Mouse (Mus musculus): ENCODE measurements around the gene Csnk1g2. TPM values are rescaled to one million over a fixed set of nuclear protein-coding genes. Genes with fewer than 3 reads are reported as not detected.
A peak's percentile ranks its signal among the peaks of the same experiment; 100 is the strongest.

Gene Csnk1g2
- polyA plus RNA-seq, 1 experiment from 2014 or later = 96.1 TPM

- DNase-seq (ENCODE audit: low spot score) (no peak), ATAC-seq (replicated peaks; ENCODE audit: low FRiP score) (peak; percentile 84)
- 38% methylated on average over 4 of the region's 4 CpGs for WGBS
- H3K36me3 ChIP-seq (ENCODE audit: control insufficient read depth, insufficient read depth, low read length) = peaks cover 25% of the 10 kb centered on the region
- peak overlapping the region; percentile 81 for H3K27ac ChIP-seq (ENCODE audit: low read depth, low read length)
- peak overlapping the region; percentile 45 for H3K9ac ChIP-seq (ENCODE audit: low read depth, low read length)
- H3K4me3 ChIP-seq (ENCODE audit: low read depth, low read length) = no peak overlapping the region
- H3K9me3 ChIP-seq (ENCODE audit: control insufficient read depth, low read length) = no peaks in the 10 kb centered on the region
- H3K4me1 ChIP-seq (replicated peaks; ENCODE audit: control insufficient read depth, insufficient read depth, low read length) = peaks cover 17% of the 10 kb centered on the region
- peak overlapping the region; percentile 60 for H3K4me2 ChIP-seq
- H3K27me3 ChIP-seq (replicated peaks; ENCODE audit: control insufficient read depth, insufficient read depth, low read length) = no peaks in the 10 kb centered on the region
Observed at GRCm38 (mm10) chr10:80684984-80685383, 62.3 kb downstream of the Csnk1g2 start.

DNA sequence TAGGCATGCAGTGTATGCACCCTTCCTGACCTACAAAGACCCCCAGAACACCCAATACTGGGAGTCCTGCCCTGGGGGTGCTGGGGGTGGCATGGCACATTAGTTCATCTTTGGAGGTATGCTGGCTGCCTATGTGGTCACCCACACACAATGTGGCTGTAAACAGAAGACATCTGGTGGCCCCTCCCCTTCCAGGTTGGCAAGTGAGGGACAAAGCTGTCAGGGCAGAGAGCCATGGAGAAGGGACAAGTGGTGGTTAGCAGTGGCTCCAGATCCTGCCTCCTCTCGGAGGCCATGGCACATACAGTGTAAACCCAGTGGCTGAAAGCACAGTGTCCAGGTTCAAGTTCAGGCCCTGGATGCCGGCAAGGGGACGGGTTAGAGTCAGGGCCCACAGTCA is 64.0 kb downstream of the Csnk1g2 start:
- 90% methylated on average over 3 of the region's 3 CpGs for WGBS
- H3K36me3 ChIP-seq (ENCODE audit: control insufficient read depth, insufficient read depth, low read length) = peaks cover 34% of the 10 kb centered on the region

DNA sequence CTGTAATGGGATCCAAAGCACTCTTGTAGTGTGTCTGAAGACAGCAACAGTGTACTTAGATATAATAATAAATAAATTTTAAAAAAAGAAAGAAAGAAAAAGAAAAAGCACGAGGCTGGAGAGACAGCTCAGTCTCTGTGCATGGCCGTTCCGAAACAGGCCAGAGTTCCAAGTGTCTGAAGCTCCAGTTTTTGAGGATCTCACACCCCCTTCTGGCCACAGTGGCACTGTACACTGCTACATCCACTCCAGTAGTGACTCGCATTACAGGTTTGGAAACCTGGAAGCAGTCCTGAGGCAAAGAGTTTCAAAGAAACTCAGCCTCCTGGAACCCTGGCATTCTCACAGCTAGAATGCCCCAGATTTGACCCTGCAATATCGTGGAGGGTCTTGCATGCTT is 65.2 kb downstream of the Csnk1g2 start:
- H3K9me3 ChIP-seq (ENCODE audit: control insufficient read depth, low read length) = no peaks in the 10 kb centered on the region
- no peak overlapping the region for H3K9ac ChIP-seq (ENCODE audit: low read depth, low read length)
- H3K27ac ChIP-seq (ENCODE audit: low read depth, low read length) = no peak overlapping the region
- ATAC-seq (replicated peaks; ENCODE audit: low FRiP score) (0 out of 2 replicates have a peak, but pooled peaks have one; percentile 40), DNase-seq (ENCODE audit: low spot score) (no peak)
- peaks cover 26% of the 10 kb centered on the region for H3K4me1 ChIP-seq (replicated peaks; ENCODE audit: control insufficient read depth, insufficient read depth, low read length)
- no peak overlapping the region for H3K4me2 ChIP-seq
- H3K36me3 ChIP-seq (ENCODE audit: control insufficient read depth, insufficient read depth, low read length) = peaks cover 31% of the 10 kb centered on the region
- H3K27me3 ChIP-seq (replicated peaks; ENCODE audit: control insufficient read depth, insufficient read depth, low read length) = no peaks in the 10 kb centered on the region
- no peak overlapping the region for H3K4me3 ChIP-seq (ENCODE audit: low read depth, low read length)
- WGBS = 54% methylated on average over 5 of the region's 5 CpGs

More for the DNA sequence above, 64.0 kb downstream of the Csnk1g2 start:
- peak overlapping the region; percentile 81; the same call in 1 of the 2 replicates for H3K27ac ChIP-seq (ENCODE audit: low read depth, low read length)
- no peaks in the 10 kb centered on the region for H3K9me3 ChIP-seq (ENCODE audit: control insufficient read depth, low read length)
- peaks cover 17% of the 10 kb centered on the region for H3K4me1 ChIP-seq (replicated peaks; ENCODE audit: control insufficient read depth, insufficient read depth, low read length)
- no peak overlapping the region for H3K9ac ChIP-seq (ENCODE audit: low read depth, low read length)
- H3K4me3 ChIP-seq (ENCODE audit: low read depth, low read length) = no peak overlapping the region
- no peak for ATAC-seq (replicated peaks; ENCODE audit: low FRiP score)
- no peaks in the 10 kb centered on the region for H3K27me3 ChIP-seq (replicated peaks; ENCODE audit: control insufficient read depth, insufficient read depth, low read length)
- DNase-seq (ENCODE audit: low spot score) = no peak
- no peak overlapping the region for H3K4me2 ChIP-seq

Small RNAs within 50 kb of the gene (microRNA-seq; reads per million reads assigned to microRNA genes)
- 1.1 reads per million for gene Mir6912 (ENCODE audit: borderline number of aligned reads)

Other genes starting within 250 kb of the Csnk1g2 start
- 2.5 and 3.7 TPM in 2 replicates for gene Mex3d, start 235.2 kb upstream of the Csnk1g2 start, polyA plus RNA-seq (2014; fragmentation: Nextera tagmentation; extraction: Ambion mirVana)
- gene Mbd3, start 223.3 kb upstream of the Csnk1g2 start, polyA plus RNA-seq (2014; fragmentation: Nextera tagmentation; extraction: Ambion mirVana) = 174 and 175 TPM in 2 replicates
- gene Uqcr11, start 216.0 kb upstream of the Csnk1g2 start, polyA plus RNA-seq (2014; fragmentation: Nextera tagmentation; extraction: Ambion mirVana) = 835 and 866 TPM in 2 replicates
- gene Tcf3, start 189.2 kb upstream of the Csnk1g2 start, polyA plus RNA-seq (2014; fragmentation: Nextera tagmentation; extraction: Ambion mirVana) = 148 and 149 TPM in 2 replicates
- 0.94 and 1.3 TPM in 2 replicates for gene Onecut3, start 128.0 kb upstream of the Csnk1g2 start, polyA plus RNA-seq (2014; fragmentation: Nextera tagmentation; extraction: Ambion mirVana)
- 0.12 and 0.23 TPM in 2 replicates for gene Atp8b3, start 83.7 kb upstream of the Csnk1g2 start, polyA plus RNA-seq (2014; fragmentation: Nextera tagmentation; extraction: Ambion mirVana)
- gene Rexo1, start 61.3 kb upstream of the Csnk1g2 start, polyA plus RNA-seq (2014; fragmentation: Nextera tagmentation; extraction: Ambion mirVana) = 31.8 and 33.4 TPM in 2 replicates
- gene Klf16, start 45.5 kb upstream of the Csnk1g2 start, polyA plus RNA-seq (2014; fragmentation: Nextera tagmentation; extraction: Ambion mirVana) = 10.0 and 11.4 TPM in 2 replicates
- gene Abhd17a, start 32.5 kb upstream of the Csnk1g2 start, polyA plus RNA-seq (2014; fragmentation: Nextera tagmentation; extraction: Ambion mirVana) = 89.7 and 96.5 TPM in 2 replicates
- 93.9 and 94.3 TPM in 2 replicates for gene Scamp4, start 20.0 kb upstream of the Csnk1g2 start, polyA plus RNA-seq (2014; fragmentation: Nextera tagmentation; extraction: Ambion mirVana)
- 9.7 TPM in 2 replicates for gene Adat3, start 20.0 kb upstream of the Csnk1g2 start, polyA plus RNA-seq (2014; fragmentation: Nextera tagmentation; extraction: Ambion mirVana)
- 3.6 TPM in 2 replicates for gene Gm49322, start 16.8 kb upstream of the Csnk1g2 start, polyA plus RNA-seq (2014; fragmentation: Nextera tagmentation; extraction: Ambion mirVana)
- 38.0 and 38.4 TPM in 2 replicates for gene Btbd2, start 34.2 kb downstream of the Csnk1g2 start, polyA plus RNA-seq (2014; fragmentation: Nextera tagmentation; extraction: Ambion mirVana)
- 124 and 128 TPM in 2 replicates for gene Mknk2, start 55.3 kb downstream of the Csnk1g2 start, polyA plus RNA-seq (2014; fragmentation: Nextera tagmentation; extraction: Ambion mirVana)
- gene Mob3a, start 79.1 kb downstream of the Csnk1g2 start, polyA plus RNA-seq (2014; fragmentation: Nextera tagmentation; extraction: Ambion mirVana) = 56.7 and 57.3 TPM in 2 replicates
- gene Izumo4, start 79.3 kb downstream of the Csnk1g2 start, polyA plus RNA-seq (2014; fragmentation: Nextera tagmentation; extraction: Ambion mirVana) = 5.7 and 6.8 TPM in 2 replicates
- 53.1 and 53.2 TPM in 2 replicates for gene Ap3d1, start 119.4 kb downstream of the Csnk1g2 start, polyA plus RNA-seq (2014; fragmentation: Nextera tagmentation; extraction: Ambion mirVana)
- gene Dot1l, start 132.4 kb downstream of the Csnk1g2 start, polyA plus RNA-seq (2014; fragmentation: Nextera tagmentation; extraction: Ambion mirVana) = 23.9 and 28.2 TPM in 2 replicates
- gene Sf3a2, start 175.4 kb downstream of the Csnk1g2 start, polyA plus RNA-seq (2014; fragmentation: Nextera tagmentation; extraction: Ambion mirVana) = 116 and 121 TPM in 2 replicates
- 178 and 188 TPM in 2 replicates for gene Plekhj1, start 175.8 kb downstream of the Csnk1g2 start, polyA plus RNA-seq (2014; fragmentation: Nextera tagmentation; extraction: Ambion mirVana)
- 0.14 TPM in 1 of 2 replicates, not detected in the other for gene Amh, start 182.4 kb downstream of the Csnk1g2 start, polyA plus RNA-seq (2014; fragmentation: Nextera tagmentation; extraction: Ambion mirVana)
- gene Jsrp1, start 190.7 kb downstream of the Csnk1g2 start, polyA plus RNA-seq (2014; fragmentation: Nextera tagmentation; extraction: Ambion mirVana) = 1.1 and 1.5 TPM in 2 replicates
- 1,793 and 1,800 TPM in 2 replicates for gene Oaz1, start 203.8 kb downstream of the Csnk1g2 start, polyA plus RNA-seq (2014; fragmentation: Nextera tagmentation; extraction: Ambion mirVana)
- 0.05 TPM in 1 of 2 replicates, not detected in the other for gene Lingo3, start 221.2 kb downstream of the Csnk1g2 start, polyA plus RNA-seq (2014; fragmentation: Nextera tagmentation; extraction: Ambion mirVana)
- 403 and 453 TPM in 2 replicates for gene Lsm7, start 232.4 kb downstream of the Csnk1g2 start, polyA plus RNA-seq (2014; fragmentation: Nextera tagmentation; extraction: Ambion mirVana)
- gene Sppl2b, start 232.4 kb downstream of the Csnk1g2 start, polyA plus RNA-seq (2014; fragmentation: Nextera tagmentation; extraction: Ambion mirVana) = 58.5 and 63.8 TPM in 2 replicates
- gene Tmprss9, start 249.0 kb downstream of the Csnk1g2 start, polyA plus RNA-seq (2014; fragmentation: Nextera tagmentation; extraction: Ambion mirVana) = not detected in 2 replicates

Data from liver, embryonic 11.5 days (tissue).